Mouse (Mus musculus) MEL-GATA-1-ER (cell line): Measurements from ENCODE around the gene Camta2.

Source experiments
- DNase-seq: peaks from one replicate; pipeline ENCODE4 v3.0.0-alpha.2; 2012; ENCODE audit warnings: low read depth; ENCODE audit errors: extremely low read depth

Gene Camta2

GRCm38 (mm10) chr11:70664741-70665140 lies 23.2 kb downstream of the Camta2 start:
- no peak for DNase-seq

DNA sequence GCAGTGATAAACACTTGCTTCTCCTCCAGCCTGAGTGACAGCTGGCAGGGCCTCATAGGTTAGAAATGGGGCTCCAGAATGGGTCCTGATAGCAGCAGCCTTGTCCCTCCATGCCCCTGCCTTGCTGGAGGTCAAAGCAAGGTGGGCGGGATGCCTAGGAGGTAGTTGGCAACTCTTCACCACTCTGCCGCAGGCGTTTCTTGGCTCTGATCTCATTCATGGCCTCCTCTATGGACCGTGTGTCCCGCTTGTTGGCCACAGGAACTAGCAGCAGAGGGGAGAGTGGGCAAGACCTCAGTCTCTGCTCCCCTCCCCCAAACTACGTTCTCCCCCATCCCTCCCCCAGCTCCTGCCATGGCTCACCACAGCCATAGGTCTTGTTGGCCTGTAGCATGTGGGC lies 23.9 kb downstream of the Camta2 start:
- no peak for DNase-seq

DNA sequence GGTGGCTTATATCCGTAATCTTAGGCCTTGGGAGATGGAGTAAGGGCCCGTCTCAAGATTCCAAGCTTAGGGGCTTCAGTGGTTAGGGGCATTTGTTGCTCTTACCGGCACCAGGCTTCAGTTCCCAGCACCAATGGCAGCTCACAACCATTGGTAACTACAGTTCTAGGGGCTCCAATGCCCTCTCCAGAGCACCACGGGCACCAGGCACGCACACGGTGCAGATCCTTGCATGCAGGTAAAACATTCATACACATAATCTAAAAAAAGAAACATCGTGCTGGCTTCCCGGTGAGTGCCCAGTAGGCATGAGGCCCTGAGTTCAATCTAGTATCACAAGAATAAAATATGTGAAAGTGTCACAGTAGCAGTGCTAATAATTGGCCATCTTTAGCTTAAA lies 24.8 kb downstream of the Camta2 start:
- DNase-seq = no peak

DNA sequence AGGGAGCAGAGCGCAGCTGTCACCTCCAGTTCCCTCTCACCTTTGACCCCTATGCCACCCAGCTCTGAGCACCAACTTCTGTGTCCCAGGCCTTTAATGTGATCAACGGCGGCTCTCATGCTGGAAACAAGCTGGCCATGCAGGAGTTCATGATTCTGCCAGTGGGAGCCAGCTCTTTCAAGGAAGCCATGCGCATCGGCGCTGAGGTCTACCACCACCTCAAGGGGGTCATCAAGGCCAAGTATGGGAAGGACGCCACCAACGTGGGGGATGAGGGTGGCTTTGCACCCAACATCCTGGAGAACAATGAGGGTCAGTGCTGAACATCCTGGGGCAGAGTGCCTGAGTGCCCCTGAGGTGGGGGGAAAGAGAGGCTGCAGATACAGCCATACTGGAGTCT lies 27.3 kb downstream of the Camta2 start:
- DNase-seq = no peak

DNA sequence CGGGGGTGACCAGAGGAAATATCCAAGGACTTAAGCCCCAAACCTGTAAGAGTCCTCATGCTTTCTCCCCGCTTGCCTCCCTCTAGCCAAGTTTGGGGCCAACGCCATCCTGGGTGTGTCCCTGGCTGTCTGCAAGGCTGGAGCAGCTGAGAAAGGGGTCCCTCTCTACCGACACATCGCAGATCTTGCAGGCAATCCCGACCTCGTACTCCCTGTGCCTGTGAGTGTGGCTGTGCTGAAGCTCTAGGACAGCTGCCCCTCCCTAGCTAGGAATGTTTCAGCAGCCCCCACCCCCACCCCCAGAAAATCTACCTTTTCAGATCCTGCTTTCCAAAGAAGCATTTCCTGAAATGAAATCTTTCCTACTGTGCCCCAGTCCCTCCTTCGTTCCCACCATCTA lies 29.0 kb downstream of the Camta2 start:
- DNase-seq = no peak

GRCm38 (mm10) chr11:70658521-70658920 lies 29.4 kb downstream of the Camta2 start:
- no peak for DNase-seq

DNA sequence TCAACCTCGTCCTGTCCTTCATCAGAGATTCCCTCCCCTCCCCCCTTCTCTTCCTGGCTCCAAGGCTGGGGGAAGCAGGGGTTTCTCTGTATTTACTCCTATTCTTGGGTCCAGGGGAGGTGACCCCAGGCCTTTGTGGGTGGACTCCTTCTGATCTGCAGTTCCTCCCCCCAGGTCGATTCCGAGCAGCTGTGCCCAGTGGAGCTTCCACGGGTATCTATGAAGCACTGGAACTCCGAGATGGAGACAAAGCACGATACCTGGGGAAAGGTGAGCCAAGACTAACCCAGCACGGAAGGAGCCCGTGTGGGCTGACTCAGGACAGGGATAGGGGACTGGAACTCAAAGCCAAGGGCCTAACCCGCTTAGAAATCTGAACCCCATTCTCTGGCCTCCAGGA lies 29.9 kb downstream of the Camta2 start:
- no peak for DNase-seq

DNA sequence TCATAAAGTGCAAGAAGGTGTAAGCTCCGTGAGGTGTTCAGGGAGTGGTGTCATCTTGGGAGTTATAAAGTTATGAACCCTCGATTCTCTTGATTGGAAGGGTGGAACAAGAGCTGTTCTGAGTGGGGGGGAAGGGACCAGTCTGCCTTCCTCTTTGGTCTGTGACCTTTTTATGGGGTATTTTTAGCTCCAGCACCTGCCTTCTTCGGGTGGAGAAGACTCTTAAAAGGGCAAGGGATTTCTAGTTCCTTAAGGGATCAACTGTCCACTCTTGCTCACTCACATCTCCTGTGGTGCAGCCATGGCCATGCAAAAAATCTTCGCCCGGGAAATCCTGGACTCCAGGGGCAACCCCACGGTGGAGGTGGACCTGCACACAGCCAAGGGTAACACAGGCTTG lies 30.3 kb downstream of the Camta2 start:
- no peak for DNase-seq

DNA sequence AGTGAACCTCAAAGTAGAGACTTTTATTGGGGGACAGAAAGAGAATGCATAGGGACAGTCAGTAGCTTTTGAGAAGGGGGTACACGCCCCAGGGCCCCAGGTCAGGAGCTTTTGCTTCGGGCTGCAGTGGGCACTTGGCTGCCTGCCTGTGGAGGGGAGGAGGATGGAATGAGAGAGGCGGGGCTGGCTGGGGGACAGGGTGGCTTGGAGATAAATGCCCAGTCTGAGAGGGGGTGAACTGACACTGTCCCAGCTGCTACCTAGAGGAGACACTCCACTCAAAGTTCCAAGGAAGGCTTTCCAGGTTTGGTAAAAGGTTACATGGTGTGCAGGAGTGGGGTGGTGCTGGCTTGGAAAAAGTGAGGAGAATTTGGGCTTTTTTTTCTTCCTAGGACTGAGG lies 30.9 kb downstream of the Camta2 start, which contains the start of gene Eno3:
Gene Eno3 (plus strand): TSS at position 239 of the 400 bp plus-strand sequence.
- DNase-seq = no peak

GRCm38 (mm10) chr11:70656456-70656927 lies 31.4 kb downstream of the Camta2 start:
- no peak for DNase-seq

- no peak for DNase-seq
These were observed 32.1 kb downstream of the Camta2 start for GRCm38 (mm10) chr11:70655571-70656455.

- DNase-seq = no peak
These were observed 32.9 kb downstream of the Camta2 start for GRCm38 (mm10) chr11:70654923-70655570.

- DNase-seq = peak; percentile 74
These were observed 33.5 kb downstream of the Camta2 start, which contains the start of gene Pfn1 for GRCm38 (mm10) chr11:70654198-70654922. Gene Pfn1, minus strand, starts transcription at chr11:70654644.

GRCm38 (mm10) chr11:70653345-70654197 lies 34.3 kb downstream of the Camta2 start:
- DNase-seq = no peak

DNA sequence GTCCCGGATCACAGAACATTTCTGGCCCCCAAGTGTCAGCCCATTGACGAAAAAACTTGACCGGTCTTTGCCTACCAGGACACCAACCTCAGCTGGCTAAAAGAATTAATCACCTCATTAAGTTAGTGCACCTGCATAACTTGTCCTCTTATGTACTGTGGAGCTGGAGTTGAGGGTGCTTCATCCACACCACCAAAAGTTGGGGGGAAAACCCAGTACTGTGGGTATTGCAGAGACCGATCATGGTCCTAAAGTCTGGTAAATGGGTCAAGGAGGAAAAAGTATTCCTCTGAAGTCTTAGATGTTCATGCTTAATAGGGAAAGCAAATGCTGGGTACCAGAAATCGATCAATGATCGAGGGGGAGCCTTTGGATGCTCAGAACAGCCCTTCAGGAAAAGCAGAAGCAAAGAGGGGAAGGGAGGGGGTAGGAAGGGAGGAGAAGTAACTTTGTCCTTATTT lies 35.0 kb downstream of the Camta2 start:
- DNase-seq = peak; percentile 73

DNA sequence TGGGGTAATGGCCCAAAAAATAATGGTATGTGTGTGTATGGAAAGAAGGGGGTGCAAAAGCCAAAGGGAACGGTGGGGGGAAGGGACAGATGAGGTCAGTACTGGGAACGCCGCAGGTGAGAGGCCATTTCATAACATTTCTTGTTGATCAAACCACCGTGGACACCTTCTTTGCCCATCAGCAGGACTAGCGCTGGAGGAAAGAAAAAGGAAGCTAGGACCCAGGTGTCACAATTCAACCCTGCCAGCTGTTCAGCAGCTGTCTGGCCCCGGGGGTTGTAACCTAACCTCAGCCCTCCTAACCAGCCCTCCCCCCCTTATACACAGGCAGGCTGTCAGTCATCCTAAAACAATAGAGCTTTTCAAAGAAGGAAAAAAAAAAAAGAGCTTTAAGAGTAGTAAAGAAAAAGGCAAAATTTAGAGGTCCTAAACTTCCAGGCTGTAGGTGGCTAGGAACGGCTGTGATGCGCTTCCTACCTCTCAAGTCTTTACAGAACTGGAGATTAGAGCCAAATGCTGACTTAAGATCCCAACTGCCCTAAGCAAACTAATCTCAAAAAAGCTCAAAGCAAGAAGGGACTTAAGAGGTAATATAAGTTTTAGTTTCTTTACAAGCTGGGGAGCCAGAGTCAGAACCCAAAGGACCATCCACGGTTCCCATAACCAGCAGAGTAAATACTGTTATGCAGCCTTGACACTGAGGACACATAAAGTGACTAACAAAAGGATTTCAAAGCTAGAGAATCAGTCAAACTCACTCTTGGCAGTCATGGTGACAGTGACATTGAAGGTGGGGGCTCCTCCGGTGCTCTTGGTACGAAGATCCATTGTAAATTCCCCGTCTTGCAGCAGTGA lies 35.6 kb downstream of the Camta2 start:
- no peak for DNase-seq

GRCm38 (mm10) chr11:70651391-70651790 lies 36.5 kb downstream of the Camta2 start:
- DNase-seq = no peak

- peak; percentile 88 for DNase-seq
These were observed 37.4 kb downstream of the Camta2 start for GRCm38 (mm10) chr11:70650322-70651175.

- DNase-seq = no peak
These were observed 38.6 kb downstream of the Camta2 start for GRCm38 (mm10) chr11:70649185-70649734.
